Mouse (Mus musculus) CH12.LX (cell line): Measurements from ENCODE around the gene Oas1h. TPM values are rescaled to one million over a fixed set of nuclear protein-coding genes. Genes with fewer than 3 reads are reported as not detected.

Experiments
- DNase-seq: peaks from one replicate; pipeline ENCODE4 v3.0.0-alpha.2; 2013; ENCODE audit errors: extremely low read depth
- H3K27ac ChIP-seq: 2 replicates; pipeline ENCODE4 v1.5.1; 2012; ENCODE audit warnings: low read depth, mild to moderate bottlenecking, control low read depth, moderate library complexity; ENCODE audit not compliant: insufficient read depth
- H3K27me3 ChIP-seq: replicated peaks from 2 replicates; pipeline ENCODE3; 2012; ENCODE audit warnings: inconsistent platforms
- H3K36me3 ChIP-seq, 2 experiments: replicated peaks in 1 of 2; 2 replicates each; pipeline versions ENCODE3 to v1.6.1; 2012; ENCODE audit warnings: inconsistent platforms in 1 of 2, low read length in 1 of 2, mild to moderate bottlenecking in 1 of 2, mixed read lengths in 1 of 2, moderate library complexity in 1 of 2; ENCODE audit not compliant: control insufficient read depth in 1 of 2, insufficient read depth in 1 of 2
- H3K4me1 ChIP-seq, 2 experiments: 2 replicates each; pipeline ENCODE4 v1.6.1; 2012; ENCODE audit warnings: inconsistent platforms in 1 of 2, moderate library complexity in 1 of 2; ENCODE audit not compliant: insufficient read depth in 2 of 2, control insufficient read depth in 1 of 2
- H3K4me2 ChIP-seq: 2 replicates; pipeline ENCODE4 v1.6.1; 2012; ENCODE audit warnings: low read depth, mild to moderate bottlenecking, control low read depth; ENCODE audit not compliant: poor library complexity, insufficient read depth, severe bottlenecking
- H3K4me3 ChIP-seq, 3 experiments: fragments of 150-350 bp in 1 of 3; sonication (generic) in 1 of 3; replicated peaks in 1 of 3; 2 replicates each; pipeline versions ENCODE3 to v1.5.1; 2011 to 2012; ENCODE audit warnings: low read depth in 2 of 3, low read length in 2 of 3, mild to moderate bottlenecking in 2 of 3, moderate library complexity in 2 of 3, control low read depth in 1 of 3, improper control_type of control experiment in 1 of 3, inconsistent platforms in 1 of 3, mixed read lengths in 1 of 3; ENCODE audit not compliant: poor library complexity in 1 of 3
- H3K79me2 ChIP-seq: replicated peaks from 2 replicates; pipeline ENCODE4 v1.6.1; 2012; ENCODE audit warnings: mild to moderate bottlenecking, moderate library complexity; ENCODE audit not compliant: control insufficient read depth, poor library complexity, insufficient read depth, severe bottlenecking; ENCODE audit errors: extremely low read depth
- H3K9ac ChIP-seq: 2 replicates; pipeline ENCODE4 v1.6.1; 2012; ENCODE audit warnings: low read depth, mild to moderate bottlenecking, control low read depth, moderate library complexity; ENCODE audit not compliant: insufficient read depth
- H3K9me3 ChIP-seq: replicated peaks from 2 replicates; pipeline ENCODE3; 2012; ENCODE audit warnings: low read length, inconsistent platforms, mixed read lengths
- CHD1 ChIP-seq: IDR thresholded peaks from 2 replicates; pipeline ENCODE4 v1.6.1; 2012; ENCODE audit warnings: low read depth, low read length, improper control_type of control experiment, inconsistent platforms
- CHD2 ChIP-seq: IDR thresholded peaks from 2 replicates; pipeline ENCODE4 v1.6.1; 2011; ENCODE audit warnings: low read length, improper control_type of control experiment
- ELF1 ChIP-seq: IDR thresholded peaks from 2 replicates; pipeline ENCODE4 v1.6.1; 2014; ENCODE audit warnings: low read depth, mild to moderate bottlenecking, inconsistent platforms, low read length, improper control_type of control experiment
- EP300 ChIP-seq: IDR thresholded peaks from 2 replicates; pipeline ENCODE4 v1.6.1; 2011; ENCODE audit warnings: low read length, improper control_type of control experiment
- ETS1 ChIP-seq: conservative IDR thresholded peaks from 2 replicates; pipeline ENCODE4 v1.6.1; 2012; ENCODE audit warnings: low read depth, mild to moderate bottlenecking, inconsistent platforms, low read length, improper control_type of control experiment, moderate library complexity
- GABPA ChIP-seq: IDR thresholded peaks from 2 replicates; pipeline ENCODE4 v1.6.1; 2012; ENCODE audit warnings: low read depth, low read length, improper control_type of control experiment, inconsistent platforms; ENCODE audit not compliant: insufficient replicate concordance
- HCFC1 ChIP-seq: IDR thresholded peaks from 2 replicates; pipeline ENCODE4 v1.6.1; 2012; ENCODE audit warnings: low read depth, mild to moderate bottlenecking, inconsistent platforms, low read length, improper control_type of control experiment
- IRF4 ChIP-seq: IDR thresholded peaks from 2 replicates; pipeline ENCODE4 v1.6.1; 2014; ENCODE audit warnings: low read depth, mild to moderate bottlenecking, inconsistent platforms, low read length, improper control_type of control experiment
- JUND ChIP-seq: conservative IDR thresholded peaks from 2 replicates; pipeline ENCODE4 v1.6.1; 2011; ENCODE audit warnings: low read depth, low read length, improper control_type of control experiment
- KAT2A ChIP-seq: IDR thresholded peaks from 2 replicates; pipeline ENCODE4 v1.6.1; 2012; ENCODE audit warnings: low read length, improper control_type of control experiment, inconsistent platforms; ENCODE audit not compliant: insufficient replicate concordance
- MAX ChIP-seq: IDR thresholded peaks from 2 replicates; pipeline ENCODE4 v1.6.1; 2011; ENCODE audit warnings: low read length, improper control_type of control experiment
- MEF2A ChIP-seq: IDR thresholded peaks from 2 replicates; pipeline ENCODE4 v1.6.1; 2014; ENCODE audit warnings: low read depth, mild to moderate bottlenecking, inconsistent platforms, low read length, improper control_type of control experiment, borderline replicate concordance
- MXI1 ChIP-seq: IDR thresholded peaks from 2 replicates; pipeline ENCODE4 v1.6.1; 2011; ENCODE audit warnings: mild to moderate bottlenecking, low read depth, low read length, improper control_type of control experiment
- NELFE ChIP-seq: IDR thresholded peaks from 2 replicates; pipeline ENCODE4 v1.6.1; 2011; ENCODE audit warnings: low read depth, low read length, improper control_type of control experiment
- POLR2A ChIP-seq: IDR thresholded peaks from 2 replicates; pipeline ENCODE4 v1.6.1; 2011; ENCODE audit warnings: low read depth, mild to moderate bottlenecking, improper control_type of control experiment, low read length
- RAD21 ChIP-seq: IDR thresholded peaks from 2 replicates; pipeline ENCODE4 v1.6.1; 2011; ENCODE audit warnings: low read depth, mild to moderate bottlenecking, low read length, improper control_type of control experiment, moderate library complexity
- RCOR1 ChIP-seq: conservative IDR thresholded peaks from 2 replicates; pipeline ENCODE4 v1.6.1; 2012; ENCODE audit warnings: low read depth, mild to moderate bottlenecking, inconsistent platforms, low read length, improper control_type of control experiment
- SMC3 ChIP-seq: IDR thresholded peaks from 2 replicates; pipeline ENCODE4 v1.6.1; 2011; ENCODE audit warnings: low read depth, low read length, improper control_type of control experiment
- TCF12 ChIP-seq: IDR thresholded peaks from 2 replicates; pipeline ENCODE4 v1.6.1; 2014; ENCODE audit warnings: low read depth, mild to moderate bottlenecking, inconsistent platforms, low read length, improper control_type of control experiment
- ZC3H11A ChIP-seq: IDR thresholded peaks from 2 replicates; pipeline ENCODE4 v1.6.1; 2012; ENCODE audit warnings: low read depth, mild to moderate bottlenecking, inconsistent platforms, low read length, improper control_type of control experiment
- ZKSCAN1 ChIP-seq: IDR thresholded peaks from 2 replicates; pipeline ENCODE4 v1.6.1; 2012; ENCODE audit warnings: low read depth, inconsistent platforms, low read length, improper control_type of control experiment, borderline replicate concordance
- dilution Hi-C: fragments of 300-500 bp; cut with MboI; formaldehyde crosslinking; loops from 2 replicates; pipeline ENCODE4 v1.14.3; 2020; ENCODE audit warnings: low sequenced_read_pairs; ENCODE audit not compliant: extremely low pct_unique_long_range_greater_than_20kb, extremely low pct_ligation_motif_present
- in situ Hi-C: fragments of 300-500 bp; cut with MboI; formaldehyde crosslinking; loops from 3 replicates; pipeline ENCODE4 v1.14.3; 2019; ENCODE audit warnings: low sequenced_read_pairs, low pct_ligation_motif_present, low pct_unique_long_range_greater_than_20kb, mixed read lengths
- polyA plus RNA-seq: library from polyadenylated mRNA; unstranded; fragments of >175 nt; gene quantifications from 2 replicates; pipeline ENCODE4 v1.2.1, GENCODE M21; 2012; ENCODE audit warnings: low read depth; ENCODE audit not compliant: insufficient read length
- total RNA-seq, 2 experiments: library from RNA; depleted of rRNA; stranded (reverse); fragments of 300-350 nt in 1 of 2; fragments of >200 nt in 1 of 2; gene quantifications; 2 replicates each; pipeline ENCODE4 v1.2.3; 2012 to 2014

The Oas1h gene
- total and polyA plus RNA-seq, 3 experiments = not detected

DNA sequence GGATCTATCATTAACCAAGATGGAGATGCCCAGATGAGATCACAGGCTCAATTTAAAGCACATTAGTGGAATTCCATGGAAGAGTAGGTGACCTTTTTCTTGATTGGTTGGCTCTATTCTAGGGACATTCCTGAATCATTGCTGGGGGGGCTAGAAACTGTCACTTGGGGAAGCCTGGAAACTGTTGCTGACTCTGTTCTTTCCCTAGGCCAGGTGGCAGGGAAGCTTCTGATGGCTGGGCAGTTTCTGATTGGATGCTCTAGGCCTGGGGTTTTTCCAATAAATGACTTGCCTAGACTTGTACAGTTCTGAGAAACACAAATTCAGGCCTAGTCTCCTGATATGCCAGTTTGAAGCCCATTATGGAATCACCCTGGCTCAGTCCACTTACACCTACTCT lies 42.2 kb upstream of the Oas1h start:
- Histone ChIP-seq H3K9me3 (peaks cover 2% of the 10 kb centered on the region), H3K27ac (no peak overlapping the region), H3K27me3 (no peaks in the 10 kb centered on the region), H3K79me2 (no peaks in the 10 kb centered on the region), H3K9ac (no peak overlapping the region), H3K4me1 (peaks cover 0 to 19% of the 10 kb centered on the region in 2 experiments; a peak in 2 of 4 replicates), H3K36me3 (peaks cover 3 to 79% of the 10 kb centered on the region in 2 experiments), H3K4me3 (no peak overlapping the region), H3K4me2 (no peak overlapping the region)
- peak; percentile 41 for DNase-seq
- peak; percentile 81; the same call in 1 of the 2 replicates for TF ChIP-seq RCOR1
- no peak for TF ChIP-seq KAT2A
- TF ChIP-seq ETS1 = 0 out of 2 replicates have a peak, but pooled peaks have one; percentile 23
- TF ChIP-seq IRF4 = peak; percentile 17; the same call in 1 of the 2 replicates
- TF ChIP-seq TCF12 = peak; percentile 65; the same call in 1 of the 2 replicates
- peak; percentile 60; the same call in 1 of the 2 replicates for TF ChIP-seq EP300
- TF ChIP-seq JUND = no peak
- dilution Hi-C loops (no loop called here), in situ Hi-C loops (no loop called here)

DNA sequence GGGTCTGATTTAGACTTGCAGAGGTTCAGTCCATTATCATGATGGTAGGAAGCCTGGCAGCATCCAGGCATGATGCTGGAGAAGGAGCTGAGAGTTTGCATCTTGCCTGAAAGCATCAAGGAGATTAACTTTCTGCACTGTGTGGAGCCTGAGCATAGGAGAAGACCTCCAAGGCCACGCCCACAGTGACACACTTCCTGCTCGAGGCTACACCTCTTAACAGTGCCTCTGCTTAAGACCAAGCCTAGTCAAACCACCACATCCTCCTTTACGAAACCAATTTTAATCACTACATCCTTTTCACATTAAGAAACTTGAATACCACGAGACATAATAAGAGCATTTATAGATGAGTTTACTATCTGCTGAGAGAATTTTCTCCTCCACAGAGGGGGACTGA lies 30.2 kb upstream of the Oas1h start:
- peaks cover 23% of the 10 kb centered on the region for H3K27me3 ChIP-seq
- H3K4me1 ChIP-seq = 0 out of 4 replicates have a peak, but pooled peaks cover 0 to 3% of the 10 kb centered on the region in 2 experiments
- H3K9ac ChIP-seq = no peak overlapping the region
- TF ChIP-seq MAX (no peak), ZKSCAN1 (no peak), POLR2A (no peak), SMC3 (no peak), NELFE (no peak), CHD1 (no peak), MXI1 (no peak), CHD2 (no peak), MEF2A (no peak), TCF12 (no peak), RAD21 (no peak), ZC3H11A (no peak), HCFC1 (no peak), GABPA (no peak), RCOR1 (no peak), ELF1 (no peak)
- no peak overlapping the region for H3K4me3 ChIP-seq
- H3K4me2 ChIP-seq = no peak overlapping the region
- peak; percentile 34 for DNase-seq
- H3K79me2 ChIP-seq = no peaks in the 10 kb centered on the region
- H3K9me3 ChIP-seq = no peaks in the 10 kb centered on the region
- in situ Hi-C loops (no loop called here), dilution Hi-C loops (no loop called here)
- no peak overlapping the region for H3K27ac ChIP-seq
- H3K36me3 ChIP-seq = no peaks in the 10 kb centered on the region
